Mouse (Mus musculus) hindbrain, embryonic 16.5 days (tissue): Measurements from ENCODE around the gene Vegfa. TPM values are rescaled to one million over a fixed set of nuclear protein-coding genes. Genes with fewer than 3 reads are reported as not detected.

Experiments
- ATAC-seq: fragments of 200-750 bp; cut with Nextera tagmentation; 2 replicates; pipeline ENCODE4 v1.8.0; 2017; ENCODE audit warnings: moderate TSS enrichment, moderate library complexity
- H3K27ac ChIP-seq: fragments of 300-500 bp; sonication (generic); 2 replicates; pipeline ENCODE4 v1.5.1; 2014; ENCODE audit warnings: low read depth, mild to moderate bottlenecking, control low read depth, low read length, moderate library complexity
- H3K27me3 ChIP-seq: fragments of 300-500 bp; sonication (generic); replicated peaks from 2 replicates; pipeline ENCODE4 v1.6.1; 2014; ENCODE audit warnings: low read length; ENCODE audit not compliant: control insufficient read depth, insufficient read depth
- H3K36me3 ChIP-seq: fragments of 300-500 bp; sonication (generic); 2 replicates; pipeline ENCODE4 v1.6.1; 2014; ENCODE audit warnings: mild to moderate bottlenecking, low read length, moderate library complexity, mixed read lengths; ENCODE audit not compliant: control insufficient read depth, insufficient read depth
- H3K4me1 ChIP-seq: fragments of 300-500 bp; sonication (generic); 2 replicates; pipeline ENCODE4 v1.6.1; 2014; ENCODE audit warnings: low read depth, low read length; ENCODE audit not compliant: control insufficient read depth, insufficient read depth
- H3K4me2 ChIP-seq: fragments of 300-500 bp; sonication (generic); 2 replicates; pipeline ENCODE4 v1.6.1; 2014; ENCODE audit warnings: mild to moderate bottlenecking, low read length, control low read depth, moderate library complexity
- H3K4me3 ChIP-seq: fragments of 300-500 bp; sonication (generic); 2 replicates; pipeline ENCODE4 v1.5.1; 2014; ENCODE audit warnings: mild to moderate bottlenecking, low read length, control low read depth, moderate library complexity
- H3K9ac ChIP-seq: fragments of 300-500 bp; sonication (generic); 2 replicates; pipeline ENCODE4 v1.6.1; 2014; ENCODE audit warnings: low read depth, mild to moderate bottlenecking, control low read depth, low read length, moderate library complexity
- H3K9me3 ChIP-seq: fragments of 300-500 bp; sonication (generic); 2 replicates; pipeline ENCODE4 v1.6.1; 2014; ENCODE audit warnings: mild to moderate bottlenecking, low read length, moderate library complexity; ENCODE audit not compliant: control insufficient read depth
- WGBS: fragments of 180-500 bp; shearing (Covaris S2); extraction: QIAGEN DNeasy Blood & Tissue Kit; methylation state at CpG from one replicate; pipeline ENCODE4 v1.1.7; 2014; 5-methylcytosine and 5-hydroxymethylcytosine counted together
- polyA plus RNA-seq: library from polyadenylated mRNA; unstranded; fragments of >200 nt; fragmentation: Nextera tagmentation; extraction: Ambion mirVana; gene quantifications from 2 replicates; pipeline ENCODE4 v1.2.1, GENCODE M21; 2015

Vegfa gene
- polyA plus RNA-seq, 1 experiment from 2014 or later = 3.8 TPM

DNA sequence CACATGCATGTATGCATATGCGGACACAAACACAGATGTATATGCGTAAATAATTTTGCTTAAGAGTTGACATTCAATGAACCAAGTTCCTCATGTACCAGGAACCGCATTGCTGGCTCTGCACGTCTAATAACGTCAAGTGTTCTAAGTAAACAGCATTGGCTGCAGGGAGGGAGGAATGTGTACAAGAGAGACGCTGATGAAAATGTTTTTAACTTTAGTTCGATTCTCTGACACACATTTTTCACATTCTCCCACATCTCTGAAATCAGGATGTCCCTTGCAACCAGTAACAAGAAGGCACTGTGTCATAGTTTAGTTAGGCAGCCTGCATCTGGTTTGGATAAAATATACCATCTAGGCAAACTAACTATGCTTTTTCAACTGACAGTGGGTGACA is 23.6 kb upstream of the Vegfa start:
- 89% methylated on average over 7 of the region's 7 CpGs for WGBS
- H3K27me3 ChIP-seq = no peaks in the 10 kb centered on the region; the same call in 1 of the 2 replicates
- H3K4me2 ChIP-seq = no peak overlapping the region
- H3K4me3 ChIP-seq = no peak overlapping the region
- no peak for ATAC-seq
- no peak overlapping the region for H3K9ac ChIP-seq
- H3K36me3 ChIP-seq = no peaks in the 10 kb centered on the region
- H3K27ac ChIP-seq = no peak overlapping the region
- no peaks in the 10 kb centered on the region for H3K4me1 ChIP-seq
- H3K9me3 ChIP-seq = no peaks in the 10 kb centered on the region

DNA sequence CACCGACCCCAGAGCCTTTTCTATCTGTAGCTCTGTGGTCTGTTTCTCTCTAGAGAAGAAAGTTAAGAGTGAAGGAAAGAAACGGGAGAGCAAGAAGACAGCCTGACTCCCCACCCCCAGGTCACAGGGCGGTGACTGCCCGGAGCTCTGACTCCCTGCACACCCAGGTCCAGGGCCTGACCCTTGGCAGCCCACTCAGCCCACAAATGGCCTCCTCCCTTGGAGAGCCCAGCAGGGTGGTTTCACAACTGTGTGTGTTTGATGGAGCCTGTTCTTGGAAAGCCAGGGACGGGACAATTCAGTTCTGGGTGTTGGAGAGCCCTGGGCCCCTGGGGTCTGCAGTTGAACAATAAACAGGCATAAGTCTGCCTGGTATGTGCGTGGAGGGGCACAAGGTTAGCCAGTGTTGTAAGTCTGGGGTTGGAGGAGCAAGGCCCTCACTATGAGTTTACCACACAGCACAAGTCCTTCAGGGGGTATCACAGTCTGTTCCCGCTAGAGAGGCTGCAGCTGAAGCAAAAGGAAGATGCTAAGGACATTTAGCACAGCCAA is 21.2 kb upstream of the Vegfa start:
- Histone ChIP-seq H3K27me3 (no peaks in the 10 kb centered on the region; the same call in 1 of the 2 replicates), H3K9ac (no peak overlapping the region), H3K36me3 (no peaks in the 10 kb centered on the region), H3K4me3 (no peak overlapping the region), H3K9me3 (no peaks in the 10 kb centered on the region), H3K4me2 (no peak overlapping the region), H3K4me1 (no peaks in the 10 kb centered on the region), H3K27ac (no peak overlapping the region)
- WGBS = 74% methylated on average over 7 of the region's 7 CpGs
- no peak for ATAC-seq

DNA sequence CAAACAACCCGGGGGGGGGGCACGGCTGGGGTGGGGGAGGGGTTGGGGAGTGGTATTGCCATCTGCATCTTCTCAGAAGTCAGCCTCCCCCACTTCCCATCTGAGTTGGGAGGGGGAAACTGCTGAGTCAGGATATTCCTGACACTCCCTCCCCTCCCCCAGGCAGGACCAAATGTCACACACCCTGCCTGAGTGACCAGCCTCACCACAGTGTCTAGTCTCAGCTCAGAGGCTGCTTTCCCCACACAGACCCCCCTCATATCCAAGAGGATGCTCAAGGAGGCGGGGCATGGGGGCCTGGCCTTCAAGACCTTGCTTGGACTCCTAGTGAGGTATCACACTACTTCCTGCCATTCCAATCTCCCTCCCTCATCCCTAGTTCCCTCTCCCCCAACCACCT is 20.0 kb upstream of the Vegfa start:
- H3K4me1 ChIP-seq = no peaks in the 10 kb centered on the region
- no peaks in the 10 kb centered on the region; the same call in 1 of the 2 replicates for H3K27me3 ChIP-seq
- no peak overlapping the region for H3K4me2 ChIP-seq
- H3K9me3 ChIP-seq = no peaks in the 10 kb centered on the region
- H3K4me3 ChIP-seq = no peak overlapping the region
- ATAC-seq = no peak
- no peaks in the 10 kb centered on the region for H3K36me3 ChIP-seq
- no peak overlapping the region for H3K27ac ChIP-seq
- 29% methylated on average over 3 of the region's 3 CpGs for WGBS
- H3K9ac ChIP-seq = no peak overlapping the region

DNA sequence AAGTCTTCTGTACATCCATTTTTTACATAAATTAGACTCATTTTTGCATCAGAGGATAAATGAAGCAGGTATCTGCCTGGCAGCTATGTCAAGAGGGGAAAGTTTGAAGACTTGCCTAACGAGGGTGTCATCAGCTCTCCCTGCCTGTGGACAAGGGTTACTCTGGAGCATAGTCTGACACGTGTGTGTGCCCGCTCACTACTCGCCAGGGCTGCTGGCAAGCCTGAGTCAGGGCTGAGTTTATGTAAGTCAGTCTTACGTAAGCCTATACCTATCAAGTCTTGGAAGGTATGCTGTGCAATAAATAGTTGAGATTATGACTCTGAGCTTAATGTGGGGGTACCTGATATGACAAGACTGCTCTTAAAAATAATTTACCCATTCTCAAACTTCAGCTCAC is 19.2 kb upstream of the Vegfa start:
- WGBS = 71% methylated on average over 5 of the region's 5 CpGs

DNA sequence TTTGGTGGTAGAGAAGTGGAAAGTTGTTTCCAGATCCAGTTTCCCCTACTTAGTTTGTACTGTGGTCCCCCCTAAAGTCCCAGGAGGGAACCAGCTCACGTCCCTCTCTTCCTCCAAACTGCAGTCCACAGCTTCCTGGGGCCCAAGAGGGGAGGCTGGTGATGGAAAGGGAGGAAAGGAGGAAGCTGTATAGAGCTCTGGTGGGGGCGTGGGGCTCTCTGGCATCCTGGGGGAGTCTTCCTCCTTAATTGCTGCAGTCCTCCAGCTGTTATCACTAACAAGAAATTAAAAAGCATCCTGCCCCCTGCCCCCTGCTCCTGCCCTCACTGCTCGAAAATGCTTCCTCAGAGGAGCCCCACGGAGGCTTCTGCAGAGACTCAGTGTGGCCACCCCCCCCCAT is 17.4 kb upstream of the Vegfa start:
- Histone ChIP-seq H3K4me3 (no peak overlapping the region), H3K27me3 (no peaks in the 10 kb centered on the region), H3K9ac (no peak overlapping the region), H3K36me3 (no peaks in the 10 kb centered on the region), H3K27ac (no peak overlapping the region), H3K9me3 (no peaks in the 10 kb centered on the region), H3K4me1 (no peaks in the 10 kb centered on the region), H3K4me2 (no peak overlapping the region)
- ATAC-seq = no peak
- WGBS = 63% methylated on average over 4 of the region's 4 CpGs

More for the DNA sequence above, 19.2 kb upstream of the Vegfa start:
- Histone ChIP-seq H3K9me3 (no peaks in the 10 kb centered on the region), H3K36me3 (no peaks in the 10 kb centered on the region), H3K27me3 (no peaks in the 10 kb centered on the region; the same call in 1 of the 2 replicates), H3K4me3 (no peak overlapping the region), H3K4me2 (no peak overlapping the region), H3K4me1 (no peaks in the 10 kb centered on the region), H3K27ac (no peak overlapping the region), H3K9ac (no peak overlapping the region)
- no peak for ATAC-seq

DNA sequence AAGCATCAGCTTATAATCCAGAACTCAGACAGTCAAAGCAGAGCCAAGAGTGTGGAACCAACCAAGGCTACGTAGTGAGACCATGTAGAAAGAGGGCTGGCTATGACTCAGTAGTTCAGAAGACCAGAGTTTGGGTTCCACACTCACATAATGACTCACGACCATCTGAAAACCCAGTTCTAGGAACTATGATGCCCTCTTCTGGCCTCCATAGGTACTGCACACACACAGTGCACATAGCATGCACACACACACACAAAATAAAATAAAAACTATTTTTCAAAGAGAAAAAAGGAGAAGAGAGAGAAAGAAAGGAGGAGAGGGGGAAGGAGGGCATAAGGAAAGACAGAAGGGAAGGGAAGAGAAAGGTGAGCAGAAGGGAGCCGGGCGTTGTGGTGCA is 16.0 kb upstream of the Vegfa start:
- 96% methylated on average over 4 of the region's 4 CpGs for WGBS
- Histone ChIP-seq H3K27me3 (no peaks in the 10 kb centered on the region), H3K9ac (no peak overlapping the region), H3K4me3 (no peak overlapping the region), H3K36me3 (no peaks in the 10 kb centered on the region), H3K27ac (no peak overlapping the region), H3K4me2 (no peak overlapping the region), H3K9me3 (no peaks in the 10 kb centered on the region), H3K4me1 (no peaks in the 10 kb centered on the region)
- no peak for ATAC-seq

DNA sequence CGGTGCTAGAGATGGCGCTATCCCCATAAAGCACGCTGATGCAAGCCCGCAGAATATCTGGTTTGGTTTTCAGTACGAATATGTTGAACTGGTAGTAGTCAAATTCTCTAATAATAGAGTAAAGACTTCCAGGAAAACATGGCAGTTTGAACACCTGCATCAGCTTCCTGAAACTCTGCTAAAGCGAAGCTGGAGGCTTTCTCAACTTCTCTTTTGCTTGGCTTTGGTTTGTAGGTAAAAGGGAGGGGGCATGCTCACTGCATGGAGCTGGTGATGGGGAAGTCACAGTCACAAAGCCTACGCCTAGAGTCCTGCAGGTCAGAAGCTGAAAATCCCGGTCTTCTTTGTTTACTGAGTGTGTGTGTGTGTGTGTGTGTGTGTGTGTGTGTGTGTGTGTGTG is 13.6 kb upstream of the Vegfa start:
- H3K4me2 ChIP-seq = no peak overlapping the region
- WGBS = 87% methylated on average over 8 of the region's 8 CpGs
- H3K4me3 ChIP-seq = no peak overlapping the region
- no peak for ATAC-seq
- H3K9me3 ChIP-seq = no peaks in the 10 kb centered on the region
- no peaks in the 10 kb centered on the region for H3K4me1 ChIP-seq
- H3K9ac ChIP-seq = no peak overlapping the region
- H3K27me3 ChIP-seq = no peaks in the 10 kb centered on the region
- H3K36me3 ChIP-seq = no peaks in the 10 kb centered on the region
- H3K27ac ChIP-seq = no peak overlapping the region

DNA sequence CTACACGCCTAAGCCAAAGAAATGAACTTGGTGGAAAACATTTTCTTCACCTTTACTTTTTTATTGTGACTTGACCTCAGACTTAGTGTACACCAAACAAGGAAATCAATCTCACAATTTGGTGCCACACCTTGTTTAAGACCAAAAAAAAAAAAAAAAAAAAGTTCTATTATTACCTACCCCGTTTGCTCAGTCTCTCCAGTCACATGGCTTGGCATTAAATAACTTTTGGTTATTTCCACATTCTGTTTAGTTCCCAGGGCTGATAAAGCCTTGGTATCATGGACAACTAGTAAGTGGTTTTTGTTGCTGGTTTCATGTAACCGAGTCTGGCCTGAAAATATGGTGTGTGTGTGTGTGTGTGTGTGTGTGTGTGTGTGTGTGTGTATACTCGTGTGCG is 12.8 kb upstream of the Vegfa start:
- ATAC-seq = no peak
- no peaks in the 10 kb centered on the region for H3K4me1 ChIP-seq
- no peaks in the 10 kb centered on the region for H3K36me3 ChIP-seq
- no peak overlapping the region for H3K9ac ChIP-seq
- H3K27me3 ChIP-seq = no peaks in the 10 kb centered on the region
- no peak overlapping the region for H3K4me2 ChIP-seq
- no peak overlapping the region for H3K27ac ChIP-seq
- WGBS = 92% methylated on average over 5 of the region's 5 CpGs
- H3K9me3 ChIP-seq = no peaks in the 10 kb centered on the region
- H3K4me3 ChIP-seq = no peak overlapping the region

DNA sequence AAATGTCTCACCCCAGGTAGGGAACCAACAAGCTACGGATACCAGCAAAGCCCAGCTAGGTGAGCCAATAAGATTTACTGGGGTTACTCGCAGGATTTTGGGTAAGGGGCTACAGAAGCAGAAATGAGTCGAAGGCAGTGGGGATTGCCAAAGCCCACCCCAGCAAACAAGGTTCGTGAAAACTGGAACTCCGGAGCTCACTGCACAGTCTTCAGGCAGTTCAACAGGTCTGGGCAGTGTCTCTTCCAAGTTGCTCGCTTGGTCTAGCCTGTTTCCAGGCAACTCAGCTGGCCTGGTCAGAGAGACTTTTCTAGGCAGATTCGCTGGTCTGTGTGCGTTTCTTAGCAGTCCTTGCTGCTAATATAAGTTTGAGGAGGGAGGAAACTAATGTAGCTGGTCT is 10.0 kb upstream of the Vegfa start:
- Histone ChIP-seq H3K9me3 (no peaks in the 10 kb centered on the region), H3K4me1 (no peaks in the 10 kb centered on the region), H3K9ac (no peak overlapping the region), H3K27ac (no peak overlapping the region), H3K27me3 (no peaks in the 10 kb centered on the region), H3K36me3 (no peaks in the 10 kb centered on the region), H3K4me2 (no peak overlapping the region), H3K4me3 (no peak overlapping the region)
- no peak for ATAC-seq
- 88% methylated on average over 8 of the region's 8 CpGs for whole genome bisulfite sequencing

DNA sequence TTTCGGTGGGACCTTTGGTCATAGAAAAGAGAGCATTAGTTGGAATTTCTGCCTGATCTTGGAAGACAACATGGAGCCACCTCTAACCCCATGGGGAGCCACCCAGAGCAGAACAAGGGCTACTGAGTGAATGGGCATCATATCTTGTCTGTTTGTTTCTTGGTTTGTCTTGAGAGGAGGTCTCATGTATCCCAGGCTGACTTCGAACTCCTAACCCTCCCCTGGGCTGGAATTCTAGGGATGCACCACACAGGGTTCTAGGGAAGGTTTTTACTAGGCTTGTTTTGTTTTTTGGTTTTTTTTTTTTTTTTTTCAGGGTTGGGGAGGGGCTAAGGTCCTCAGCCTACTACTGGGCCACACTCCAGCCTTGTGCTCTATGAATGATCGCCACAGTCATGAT is 9.5 kb upstream of the Vegfa start:
- H3K27ac ChIP-seq = no peak overlapping the region
- WGBS = 81% methylated on average over 3 of the region's 3 CpGs

More for the DNA sequence above, 9.5 kb upstream of the Vegfa start:
- ATAC-seq = no peak
- Histone ChIP-seq H3K27me3 (no peaks in the 10 kb centered on the region), H3K4me3 (no peak overlapping the region), H3K9me3 (no peaks in the 10 kb centered on the region), H3K9ac (no peak overlapping the region), H3K4me1 (no peaks in the 10 kb centered on the region), H3K4me2 (no peak overlapping the region), H3K36me3 (no peaks in the 10 kb centered on the region)
